Mouse (Mus musculus) stomach, embryonic 15.5 days (tissue): ENCODE results near the gene Ina. TPM values are rescaled to one million over a fixed set of nuclear protein-coding genes. Genes with fewer than 3 reads are reported as not detected.
A peak's percentile ranks its signal among the peaks of the same experiment; 100 is the strongest.

Source experiments
- ATAC-seq: fragments of 200-750 bp; cut with Nextera tagmentation; 2 replicates; pipeline ENCODE4 v1.8.0; 2017; ENCODE audit warnings: low read depth, moderate number of reproducible peaks, moderate TSS enrichment; ENCODE audit not compliant: insufficient read depth, low FRiP score
- H3K27ac ChIP-seq: fragments of 300-500 bp; sonication (generic); 2 replicates; pipeline ENCODE4 v1.5.1; 2015; ENCODE audit warnings: mild to moderate bottlenecking, inconsistent platforms
- H3K27me3 ChIP-seq: fragments of 300-500 bp; sonication (generic); replicated peaks from 2 replicates; pipeline ENCODE4 v1.6.1; 2015; ENCODE audit warnings: inconsistent platforms
- H3K36me3 ChIP-seq: fragments of 300-500 bp; sonication (generic); 2 replicates; pipeline ENCODE4 v1.6.1; 2015; ENCODE audit warnings: inconsistent platforms
- H3K4me1 ChIP-seq: fragments of 300-500 bp; sonication (generic); 2 replicates; pipeline ENCODE4 v1.6.1; 2015; ENCODE audit warnings: inconsistent platforms
- H3K4me2 ChIP-seq: fragments of 300-500 bp; sonication (generic); 2 replicates; pipeline ENCODE4 v1.6.1; 2015; ENCODE audit warnings: mild to moderate bottlenecking, inconsistent platforms
- H3K4me3 ChIP-seq: fragments of 300-500 bp; sonication (generic); replicated peaks from 2 replicates; pipeline ENCODE4 v1.5.1; 2015; ENCODE audit warnings: inconsistent platforms
- H3K9ac ChIP-seq: fragments of 300-500 bp; sonication (generic); 2 replicates; pipeline ENCODE4 v1.6.1; 2015; ENCODE audit warnings: inconsistent platforms
- H3K9me3 ChIP-seq: fragments of 300-500 bp; sonication (generic); 2 replicates; pipeline ENCODE4 v1.6.1; 2016; ENCODE audit warnings: inconsistent platforms
- WGBS: fragments of 180-500 bp; shearing (Covaris S2); methylation state at CpG from one replicate; pipeline ENCODE4 v1.1.7; 2015; 5-methylcytosine and 5-hydroxymethylcytosine counted together
- polyA plus RNA-seq: library from polyadenylated mRNA; unstranded; fragments of >200 nt; fragmentation: Nextera tagmentation; extraction: Ambion mirVana; gene quantifications from 2 replicates; pipeline ENCODE4 v1.2.1, GENCODE M21; 2015

The Ina gene
- 11.9 and 13.7 TPM in 2 replicates for polyA plus RNA-seq

DNA sequence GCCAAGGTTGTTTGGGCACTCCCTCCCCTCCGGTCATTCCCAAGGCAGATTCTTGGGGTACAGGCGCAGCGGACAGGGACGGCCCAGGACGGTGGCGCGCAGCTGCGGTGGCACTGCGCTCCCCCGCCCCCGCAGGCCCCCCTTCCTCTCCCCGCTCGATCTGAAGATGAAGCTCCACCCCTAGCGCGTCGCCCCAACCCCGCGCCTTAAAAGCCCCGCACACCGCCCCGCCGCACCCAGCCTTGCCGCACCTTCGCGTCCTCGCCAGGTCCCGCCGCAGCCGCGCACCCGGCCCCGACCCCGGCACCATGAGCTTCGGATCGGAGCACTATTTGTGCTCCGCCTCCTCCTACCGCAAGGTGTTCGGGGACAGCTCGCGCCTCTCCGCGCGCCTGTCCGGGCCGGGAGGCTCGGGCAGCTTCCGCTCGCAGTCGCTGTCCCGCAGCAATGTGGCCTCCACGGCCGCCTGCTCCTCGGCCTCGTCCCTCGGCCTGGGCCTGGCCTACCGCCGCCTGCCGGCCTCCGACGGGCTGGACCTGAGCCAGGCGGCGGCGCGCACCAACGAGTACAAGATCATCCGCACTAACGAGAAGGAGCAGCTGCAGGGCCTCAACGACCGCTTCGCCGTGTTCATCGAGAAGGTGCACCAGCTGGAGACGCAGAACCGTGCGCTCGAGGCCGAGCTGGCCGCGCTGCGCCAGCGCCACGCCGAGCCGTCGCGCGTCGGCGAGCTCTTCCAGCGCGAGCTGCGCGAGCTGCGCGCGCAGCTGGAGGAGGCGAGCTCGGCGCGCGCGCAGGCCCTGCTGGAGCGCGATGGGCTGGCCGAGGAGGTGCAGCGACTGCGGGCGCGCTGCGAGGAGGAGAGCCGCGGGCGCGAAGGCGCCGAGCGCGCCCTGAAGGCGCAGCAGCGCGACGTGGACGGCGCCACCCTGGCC is at the start of gene Ina, which contains the start of gene Nt5c2:
Ina (plus strand) TSS at position 252 of the 935 bp plus-strand sequence.
Nt5c2 (minus strand) TSS at position 707 of the 935 bp plus-strand sequence.
- Histone ChIP-seq H3K4me2 (peak within 1 kb of the TSS; percentile 92), H3K36me3 (no peaks in the 10 kb centered on the region), H3K9ac (no peak within 1 kb of the TSS), H3K9me3 (no peaks in the 10 kb centered on the region), H3K4me3 (peak within 1 kb of the TSS; percentile 40), H3K4me1 (peaks cover 19% of the 10 kb centered on the region), H3K27me3 (peaks cover 56% of the 10 kb centered on the region), H3K27ac (no peak within 1 kb of the TSS)
- WGBS = under 1% methylated on average over 117 of the region's 124 CpGs
- peak; percentile 73 for ATAC-seq

DNA sequence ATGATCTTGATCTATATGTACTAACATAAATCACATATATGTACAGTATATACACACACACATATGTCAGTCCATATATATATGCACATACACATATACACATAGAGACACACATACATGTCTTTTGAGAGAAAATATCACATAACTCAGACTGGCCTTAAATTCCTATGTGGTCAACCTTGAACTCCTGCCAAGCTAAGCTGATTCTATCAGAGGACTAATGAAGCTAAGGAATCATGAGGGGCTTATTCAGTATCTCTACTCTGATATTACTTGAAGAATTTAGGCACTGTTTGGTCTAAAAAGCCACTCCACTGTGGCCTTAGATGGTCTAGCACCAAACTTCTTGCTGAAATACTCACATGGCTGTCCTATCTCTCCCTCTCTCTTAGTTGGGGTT is 49.0 kb upstream of the Ina start:
- Histone ChIP-seq H3K36me3 (no peaks in the 10 kb centered on the region), H3K27me3 (no peaks in the 10 kb centered on the region), H3K4me2 (no peak overlapping the region), H3K4me1 (peaks cover 13% of the 10 kb centered on the region), H3K27ac (no peak overlapping the region), H3K9me3 (no peaks in the 10 kb centered on the region), H3K9ac (no peak overlapping the region), H3K4me3 (no peak overlapping the region)
- ATAC-seq = no peak

DNA sequence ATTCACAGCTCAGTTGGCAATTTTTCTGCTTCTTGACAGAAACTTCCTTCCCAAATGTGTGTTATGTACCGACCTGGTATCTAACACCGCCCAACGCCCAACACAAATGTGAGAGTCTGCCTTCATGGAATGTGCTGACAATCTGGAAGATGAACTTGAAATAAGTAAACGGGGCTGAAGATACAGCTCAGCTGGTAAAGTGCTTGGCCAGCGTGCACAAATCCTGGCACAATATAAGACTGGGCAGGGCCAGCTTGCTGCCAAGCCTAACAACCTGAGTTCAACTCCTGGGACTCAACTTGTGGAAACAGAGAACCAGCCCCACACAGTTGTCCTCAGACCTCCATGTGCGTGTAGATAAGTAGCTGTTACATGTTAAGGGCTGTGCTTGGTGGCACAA is 48.2 kb upstream of the Ina start:
- Histone ChIP-seq H3K9ac (no peak overlapping the region), H3K27ac (no peak overlapping the region), H3K4me1 (peaks cover 7% of the 10 kb centered on the region; the same call in 1 of the 2 replicates), H3K9me3 (no peaks in the 10 kb centered on the region), H3K27me3 (no peaks in the 10 kb centered on the region), H3K36me3 (no peaks in the 10 kb centered on the region), H3K4me3 (no peak overlapping the region), H3K4me2 (no peak overlapping the region)
- no peak for ATAC-seq
- WGBS = 90% methylated on average over 6 of the region's 6 CpGs

DNA sequence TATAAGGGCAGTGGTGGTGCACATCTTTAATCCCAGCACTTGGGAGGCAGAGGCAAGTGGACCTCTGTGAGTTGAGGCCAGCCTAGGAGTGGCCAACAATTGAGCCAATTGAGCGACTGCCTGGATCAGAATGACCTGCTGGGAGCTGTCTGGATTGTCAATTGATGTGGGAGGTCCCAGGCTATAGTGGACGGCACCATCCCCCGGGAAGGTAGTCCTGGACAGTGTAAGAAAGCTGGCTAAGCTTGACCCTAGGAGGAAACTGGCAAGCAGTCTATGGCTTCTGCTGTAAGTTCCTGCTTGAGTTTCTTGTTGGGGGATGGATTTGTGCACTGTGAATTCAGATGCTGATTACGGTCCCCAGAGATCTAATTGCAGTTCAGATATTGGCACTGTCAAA is 46.6 kb upstream of the Ina start:
- 65% methylated on average over 4 of the region's 4 CpGs for WGBS
- H3K9me3 ChIP-seq = no peaks in the 10 kb centered on the region
- no peaks in the 10 kb centered on the region for H3K36me3 ChIP-seq
- no peak overlapping the region for H3K9ac ChIP-seq
- H3K4me2 ChIP-seq = no peak overlapping the region
- no peak overlapping the region for H3K27ac ChIP-seq
- H3K4me3 ChIP-seq = no peak overlapping the region
- H3K27me3 ChIP-seq = no peaks in the 10 kb centered on the region
- H3K4me1 ChIP-seq = peaks cover 1% of the 10 kb centered on the region; the same call in 1 of the 2 replicates
- no peak for ATAC-seq

DNA sequence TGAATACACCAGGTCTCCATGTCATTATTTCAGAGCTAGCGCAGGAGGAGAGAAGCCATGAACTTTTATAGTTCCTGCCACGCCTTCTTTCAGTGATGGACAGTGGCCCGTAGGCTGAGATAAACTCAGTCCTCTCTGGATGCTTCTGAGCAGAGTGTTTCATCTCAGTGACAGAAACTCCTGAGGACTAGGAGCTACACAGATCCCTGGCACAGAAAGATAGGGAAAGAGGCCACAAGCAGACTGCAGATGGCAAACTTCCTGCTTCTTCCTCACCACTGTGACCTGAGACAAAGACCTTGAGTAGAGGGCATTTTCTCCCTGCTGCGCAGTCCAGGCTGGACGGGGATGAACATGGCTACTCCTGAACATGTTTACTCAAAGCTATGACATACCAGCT is 45.7 kb upstream of the Ina start:
- H3K4me2 ChIP-seq = no peak overlapping the region
- no peaks in the 10 kb centered on the region for H3K9me3 ChIP-seq
- H3K27me3 ChIP-seq = no peaks in the 10 kb centered on the region
- H3K4me1 ChIP-seq = no peaks in the 10 kb centered on the region
- WGBS = 75% methylated on average over 5 of the region's 5 CpGs
- no peak for ATAC-seq
- no peak overlapping the region for H3K9ac ChIP-seq
- no peaks in the 10 kb centered on the region for H3K36me3 ChIP-seq
- no peak overlapping the region for H3K4me3 ChIP-seq
- no peak overlapping the region for H3K27ac ChIP-seq

DNA sequence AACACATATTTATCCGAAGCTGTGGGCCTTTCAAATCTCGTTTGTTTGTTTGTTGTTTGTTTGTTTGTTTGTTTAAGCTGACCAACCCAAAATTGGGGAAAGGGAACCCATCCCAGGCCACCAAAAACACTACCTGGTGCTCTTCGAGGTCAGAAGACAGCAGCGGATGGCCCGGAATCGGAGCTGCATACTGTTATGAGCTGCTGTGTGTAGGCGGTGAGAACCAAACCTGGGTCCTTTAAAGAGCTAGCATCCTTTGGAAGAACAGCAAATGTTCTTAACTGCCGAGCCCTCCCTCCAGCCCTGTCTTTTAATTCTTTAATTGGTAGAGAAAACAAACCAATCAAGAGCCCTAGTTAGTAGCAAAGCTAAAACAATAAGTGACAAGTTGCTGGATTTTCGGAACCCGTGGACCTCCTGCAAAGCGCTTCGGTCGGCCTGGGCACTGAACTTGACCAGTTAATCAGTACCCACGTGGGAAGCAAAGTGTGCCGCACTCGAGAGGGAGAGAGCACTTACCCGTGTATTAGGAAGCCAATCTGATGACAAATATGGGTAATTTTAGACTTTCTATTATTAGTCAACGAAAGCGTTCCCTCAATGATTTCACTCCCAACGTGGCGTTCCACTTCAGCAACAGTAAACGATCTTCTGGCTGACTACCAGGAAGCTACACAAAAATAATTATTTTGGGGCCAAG is 45.1 kb upstream of the Ina start:
- Histone ChIP-seq H3K4me3 (no peak overlapping the region), H3K36me3 (no peaks in the 10 kb centered on the region), H3K9me3 (no peaks in the 10 kb centered on the region), H3K4me1 (no peaks in the 10 kb centered on the region), H3K4me2 (no peak overlapping the region), H3K9ac (no peak overlapping the region), H3K27me3 (no peaks in the 10 kb centered on the region), H3K27ac (0 out of 2 replicates have a peak overlapping the region, but pooled peaks have one; percentile 64)
- ATAC-seq = no peak
- 65% methylated on average over 22 of the region's 22 CpGs for whole genome bisulfite sequencing

DNA sequence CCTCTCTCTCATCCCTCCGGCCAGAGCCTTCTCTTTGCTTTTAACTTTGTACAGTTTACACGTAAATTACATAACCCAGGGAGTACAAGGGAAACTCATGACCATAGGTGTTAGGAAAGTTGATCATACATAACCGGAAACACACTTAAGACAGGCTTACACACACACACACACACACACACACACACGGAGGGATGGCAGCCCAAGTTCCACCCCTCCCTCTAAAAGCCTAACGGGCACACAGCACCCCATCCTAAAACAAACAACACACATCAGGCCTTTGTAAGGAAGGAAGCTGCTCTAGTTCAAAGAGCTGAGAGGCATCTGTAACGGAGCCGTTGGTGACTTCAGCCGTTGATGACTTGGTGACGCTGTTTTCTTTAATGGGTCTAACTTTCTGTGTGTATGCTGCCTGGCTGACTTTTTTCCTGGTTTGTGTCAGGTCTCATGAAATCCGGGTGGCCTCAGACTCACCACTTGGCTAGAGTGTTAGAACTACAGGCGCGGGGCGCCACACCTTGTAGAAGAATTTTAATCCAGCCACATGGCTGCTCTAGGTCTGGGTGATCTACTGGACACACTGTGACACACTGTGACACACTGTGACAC is 44.3 kb upstream of the Ina start:
- Histone ChIP-seq H3K36me3 (no peaks in the 10 kb centered on the region), H3K9me3 (no peaks in the 10 kb centered on the region), H3K4me2 (no peak overlapping the region), H3K27me3 (no peaks in the 10 kb centered on the region), H3K27ac (peak overlapping the region; percentile 64), H3K4me3 (no peak overlapping the region), H3K4me1 (no peaks in the 10 kb centered on the region), H3K9ac (no peak overlapping the region)
- no peak for ATAC-seq
- WGBS = 45% methylated on average over 13 of the region's 13 CpGs

DNA sequence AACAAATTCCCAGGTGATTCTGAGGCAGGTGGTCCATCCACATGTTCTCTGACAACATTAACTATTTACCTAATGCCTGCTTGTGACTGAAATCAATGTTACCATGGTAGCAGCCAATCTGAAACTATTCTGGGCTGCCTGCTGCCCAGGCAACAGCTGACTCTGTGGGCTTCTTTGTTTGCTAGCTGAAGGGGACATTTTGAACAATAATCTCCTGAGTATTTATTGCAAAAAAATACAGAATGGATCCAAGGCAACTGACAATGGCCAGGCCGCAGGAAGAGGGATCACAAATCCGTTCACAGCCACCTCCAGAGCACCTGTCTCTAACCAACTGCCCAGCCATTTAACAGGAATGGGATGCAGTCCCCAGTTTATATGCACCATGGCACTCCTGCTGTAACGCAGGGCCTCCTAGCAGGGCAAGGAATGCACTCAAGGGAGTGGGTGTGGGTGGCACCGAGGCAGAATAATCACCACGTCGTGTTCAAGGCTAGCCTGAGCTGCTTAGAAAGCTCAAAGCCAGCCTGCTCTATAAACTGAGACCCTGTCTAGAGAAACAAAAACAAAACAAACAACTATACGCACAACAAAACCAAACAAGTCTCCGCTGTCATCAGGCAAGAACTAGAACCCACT is 43.3 kb upstream of the Ina start:
- H3K4me2 ChIP-seq = no peak overlapping the region
- H3K4me1 ChIP-seq = no peaks in the 10 kb centered on the region
- H3K36me3 ChIP-seq = no peaks in the 10 kb centered on the region
- H3K9ac ChIP-seq = no peak overlapping the region
- no peak overlapping the region for H3K4me3 ChIP-seq
- no peaks in the 10 kb centered on the region for H3K27me3 ChIP-seq
- WGBS = 59% methylated on average over 8 of the region's 8 CpGs
- ATAC-seq = peak; percentile 48; the same call in 1 of the 2 replicates
- H3K9me3 ChIP-seq = no peaks in the 10 kb centered on the region
- H3K27ac ChIP-seq = peak overlapping the region; percentile 64

DNA sequence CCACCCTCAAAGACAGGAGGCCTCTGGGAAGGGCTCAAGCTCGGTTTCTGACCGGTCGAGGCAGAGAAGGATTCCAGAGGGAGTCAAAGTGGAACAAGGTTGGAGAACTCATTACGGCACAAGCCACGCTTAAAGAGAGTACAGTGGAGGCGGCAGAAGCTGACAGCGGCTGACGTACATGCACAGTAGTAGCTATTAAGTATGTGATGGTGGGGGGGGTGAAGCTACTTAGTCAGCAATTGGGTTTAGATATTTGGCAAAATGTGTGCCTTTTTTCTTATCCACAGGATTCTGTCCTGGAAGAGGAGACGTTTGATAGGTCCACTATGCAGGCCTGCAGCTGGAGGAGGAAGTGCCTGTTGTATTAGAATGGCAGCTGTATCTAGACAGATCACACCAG is 42.8 kb upstream of the Ina start:
- Histone ChIP-seq H3K27ac (peak overlapping the region; percentile 61), H3K9ac (no peak overlapping the region)
- 61% methylated on average over 9 of the region's 9 CpGs for WGBS

DNA sequence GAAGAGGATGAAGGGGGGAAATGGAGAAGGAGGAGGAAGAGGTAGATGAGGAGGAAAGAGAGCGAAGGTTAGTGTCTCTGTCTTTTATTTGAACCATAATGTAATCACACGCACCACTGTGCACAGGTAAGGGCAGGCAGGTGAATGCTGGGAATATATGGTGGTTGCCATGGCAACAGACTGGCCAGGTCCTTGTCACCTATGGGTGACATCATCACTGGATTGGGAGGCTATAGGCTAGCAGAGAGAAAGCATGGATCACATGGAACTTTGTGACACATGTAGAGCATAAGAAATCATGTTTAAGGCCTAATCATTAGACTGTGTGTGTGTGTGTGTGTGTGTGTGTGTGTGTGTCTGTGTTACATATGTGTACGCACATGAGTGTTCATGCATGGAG is 42.3 kb upstream of the Ina start:
- no peak overlapping the region for H3K4me3 ChIP-seq
- H3K9me3 ChIP-seq = no peaks in the 10 kb centered on the region
- ATAC-seq = no peak
- WGBS = 87% methylated on average over 3 of the region's 3 CpGs
- H3K27ac ChIP-seq = no peak overlapping the region
- no peak overlapping the region for H3K9ac ChIP-seq
- H3K4me2 ChIP-seq = no peak overlapping the region
- no peaks in the 10 kb centered on the region for H3K36me3 ChIP-seq
- no peaks in the 10 kb centered on the region for H3K4me1 ChIP-seq
- H3K27me3 ChIP-seq = no peaks in the 10 kb centered on the region

More for the DNA sequence above, 42.8 kb upstream of the Ina start:
- no peak for ATAC-seq
- Histone ChIP-seq H3K4me2 (no peak overlapping the region), H3K36me3 (no peaks in the 10 kb centered on the region), H3K4me3 (no peak overlapping the region), H3K4me1 (no peaks in the 10 kb centered on the region), H3K27me3 (no peaks in the 10 kb centered on the region), H3K9me3 (no peaks in the 10 kb centered on the region)

DNA sequence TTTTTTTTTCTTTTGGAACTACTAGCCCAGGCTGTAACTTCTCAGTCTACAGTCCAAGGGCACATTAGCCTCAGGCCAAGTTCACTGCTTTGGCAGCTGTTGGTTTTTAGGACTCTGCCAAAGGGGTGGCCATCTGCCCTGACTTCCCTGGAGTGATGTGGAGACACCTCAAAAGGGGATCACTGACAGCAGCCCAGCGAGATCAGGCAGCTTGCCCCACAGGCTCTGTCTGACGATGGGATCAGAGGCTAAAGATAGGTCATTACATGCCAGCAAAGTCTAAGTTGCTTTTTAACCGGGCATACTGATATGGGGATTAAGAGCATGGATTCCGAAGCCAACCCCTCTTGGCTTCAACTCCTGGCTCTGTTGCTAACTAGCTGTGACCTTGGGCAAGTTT is 38.9 kb upstream of the Ina start:
- Histone ChIP-seq H3K4me3 (no peak overlapping the region), H3K27ac (no peak overlapping the region), H3K4me1 (no peaks in the 10 kb centered on the region), H3K36me3 (no peaks in the 10 kb centered on the region), H3K4me2 (no peak overlapping the region), H3K9ac (no peak overlapping the region), H3K9me3 (no peaks in the 10 kb centered on the region), H3K27me3 (no peaks in the 10 kb centered on the region)
- ATAC-seq = no peak
- 62% methylated on average over 4 of the region's 4 CpGs for WGBS
